Mouse (Mus musculus) liver, postnatal 0 days (tissue): ENCODE results near the gene Rnf24.

ENCODE experiments used
- CTCF ChIP-seq: sonication (generic); IDR thresholded peaks from 2 replicates; pipeline ENCODE4 v1.5.1; 2016; ENCODE audit warnings: antibody characterized with exemption, low read depth
- EP300 ChIP-seq: IDR thresholded peaks from 2 replicates; pipeline ENCODE4 v1.6.1; 2016; ENCODE audit warnings: antibody characterized with exemption, low read depth, mild to moderate bottlenecking

GRCm38 (mm10) chr2:131253681-131254328, 98.9 kb downstream of the Rnf24 start:
- peak; percentile 95 for TF ChIP-seq CTCF
- TF ChIP-seq EP300 = peak; percentile 87
